Mouse (Mus musculus) erythroid progenitor cell, adult 5-6 weeks (primary cell): ENCODE measurements around the gene Rpl5. TPM values are rescaled to one million over a fixed set of nuclear protein-coding genes. Genes with fewer than 3 reads are reported as not detected.
A peak's percentile ranks its signal among the peaks of the same experiment; 100 is the strongest.

Source experiments
- ATAC-seq: replicated peaks from 2 replicates; pipeline ENCODE4 v1.8.0; 2016; ENCODE audit warnings: moderate number of reproducible peaks, mild to moderate bottlenecking, moderate TSS enrichment, inconsistent platforms; ENCODE audit not compliant: poor library complexity, low FRiP score, severe bottlenecking
- total RNA-seq, 2 experiments: library from RNA; stranded (forward) in 1 of 2; stranded (reverse) in 1 of 2; fragments of 150-400 nt in 1 of 2; fragments of 186-747, 209-891 nt in 1 of 2; gene quantifications; 2 replicates each; pipeline versions ENCODE4 v1.2.3 to v1.2.4; 2015 to 2017; ENCODE audit warnings: low replicate concordance in 2 of 2

The Rpl5 gene
- 117 and 187 TPM in 2 replicates for total RNA-seq (2015; ENCODE audit: low replicate concordance)
- 70.6 and 101 TPM in 2 replicates for total RNA-seq (2017; ENCODE audit: low replicate concordance)

DNA sequence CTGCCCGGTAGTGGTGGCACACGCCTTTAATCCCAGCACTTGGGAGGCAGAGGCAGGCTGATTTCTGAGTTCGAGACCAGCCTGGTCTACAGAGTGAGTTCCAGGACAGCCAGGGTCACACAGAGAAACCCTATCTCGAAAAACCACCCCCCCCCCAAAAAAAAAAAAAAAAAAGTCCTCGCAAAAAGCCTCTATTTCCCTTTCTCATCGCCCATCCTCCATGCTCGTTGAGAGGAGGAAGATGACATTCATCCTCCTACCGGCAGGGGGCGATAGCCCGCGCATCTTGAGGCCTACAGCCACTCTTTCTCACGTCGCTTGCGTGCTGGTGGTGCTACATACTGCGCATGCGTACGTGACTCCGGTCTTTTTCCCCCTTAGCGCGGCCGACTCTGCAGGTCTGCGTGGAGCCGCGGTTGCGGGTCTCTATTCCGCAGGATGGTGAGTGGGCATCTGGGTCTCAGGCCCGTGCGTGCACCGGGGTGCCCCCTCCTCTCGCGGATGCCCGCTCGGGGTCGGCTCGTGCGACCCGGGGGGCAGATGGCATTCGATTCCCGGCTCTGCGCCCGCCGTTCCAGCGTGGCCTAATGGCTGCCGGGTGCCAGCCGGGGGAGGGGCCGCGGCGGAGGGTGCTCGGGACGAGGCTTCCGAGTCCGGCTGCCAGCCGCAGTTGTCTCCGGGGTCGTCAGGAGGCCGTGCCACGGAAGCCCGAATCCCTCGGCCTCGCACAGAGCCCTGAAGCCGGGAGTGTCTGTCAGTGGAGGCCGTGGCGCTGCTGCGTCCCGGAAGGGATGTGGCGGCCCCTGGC is at the start of gene Rpl5:
Gene Rpl5 (plus strand): TSS at position 297 of the 808 bp plus-strand sequence.
- peak; percentile 97 for ATAC-seq

DNA sequence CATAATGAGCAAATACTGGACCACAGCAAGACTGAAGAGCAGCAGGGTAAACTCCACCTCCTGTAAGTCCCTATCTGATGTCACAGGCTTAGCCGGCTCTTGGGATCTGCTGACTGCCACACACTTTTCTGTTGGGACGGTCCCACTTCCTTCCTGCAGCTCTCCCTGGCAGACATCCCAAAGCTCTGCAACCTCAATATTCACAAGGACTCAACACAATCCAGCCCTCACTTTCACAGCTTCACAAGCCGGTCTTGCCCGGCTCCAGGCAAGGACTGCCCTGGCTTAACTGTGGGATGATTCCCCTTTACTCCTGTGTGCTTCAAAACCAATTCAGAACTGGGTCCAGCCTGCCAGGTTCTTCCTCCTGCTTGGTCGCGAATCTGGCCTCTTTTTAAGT is 46.5 kb upstream of the Rpl5 start:
- 0 out of 2 replicates have a peak, but pooled peaks have one; percentile 31 for ATAC-seq

DNA sequence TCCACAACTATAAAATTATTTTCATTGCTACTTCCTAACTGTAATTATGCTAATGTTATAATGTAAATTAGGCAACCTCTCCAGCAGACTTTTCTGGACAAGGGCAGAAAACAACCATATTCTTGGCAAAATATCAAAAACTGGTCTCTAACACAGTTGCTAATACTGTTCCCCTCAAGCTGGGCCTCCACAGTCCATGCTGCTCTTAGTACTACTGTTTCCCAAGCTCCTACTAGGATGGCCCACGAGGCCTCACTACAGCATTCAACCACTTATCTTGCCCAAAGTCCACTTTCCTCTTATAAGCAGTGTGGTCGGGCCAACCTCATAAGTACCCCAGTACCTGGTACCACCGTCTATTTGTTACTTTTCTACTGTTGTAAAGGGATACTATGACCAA is 45.7 kb upstream of the Rpl5 start:
- no peak for ATAC-seq

DNA sequence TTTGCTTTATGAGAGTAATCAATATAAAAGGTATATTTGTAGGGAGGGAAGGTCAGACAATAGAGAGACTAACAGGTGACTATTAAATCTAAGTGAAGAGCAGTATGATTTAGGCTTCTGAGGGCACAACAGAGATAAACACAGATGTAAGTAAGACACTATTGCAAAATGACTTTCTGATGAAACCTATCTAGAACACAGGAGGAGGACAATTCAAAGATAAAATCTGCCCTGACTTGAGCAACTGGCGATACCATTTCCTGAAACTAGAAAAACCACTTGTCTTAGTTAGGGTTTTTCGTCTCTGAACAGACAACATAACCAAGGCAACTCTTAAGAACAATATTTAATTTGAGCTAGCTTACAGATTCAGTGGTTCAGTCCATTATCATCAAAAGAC is 44.8 kb upstream of the Rpl5 start:
- no peak for ATAC-seq

DNA sequence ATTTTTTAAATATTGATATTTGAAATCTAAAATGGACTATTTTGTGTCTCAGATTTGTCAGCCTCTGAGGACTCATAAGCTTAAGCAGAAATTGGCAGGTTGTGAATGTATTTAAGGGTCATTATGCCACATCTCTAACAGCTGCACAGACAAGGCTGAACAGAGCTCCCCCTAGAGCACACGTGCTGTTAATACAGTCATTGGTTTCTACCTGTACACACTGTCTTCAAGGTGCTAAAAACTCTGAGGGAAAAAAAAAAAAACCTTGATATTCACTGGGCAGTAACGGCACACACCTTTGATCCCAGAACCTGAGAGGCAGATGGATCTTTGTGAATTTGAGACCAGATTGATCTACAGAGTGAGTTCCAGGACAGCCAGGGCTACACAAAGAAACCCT is 41.3 kb upstream of the Rpl5 start:
- peak; percentile 70 for ATAC-seq

DNA sequence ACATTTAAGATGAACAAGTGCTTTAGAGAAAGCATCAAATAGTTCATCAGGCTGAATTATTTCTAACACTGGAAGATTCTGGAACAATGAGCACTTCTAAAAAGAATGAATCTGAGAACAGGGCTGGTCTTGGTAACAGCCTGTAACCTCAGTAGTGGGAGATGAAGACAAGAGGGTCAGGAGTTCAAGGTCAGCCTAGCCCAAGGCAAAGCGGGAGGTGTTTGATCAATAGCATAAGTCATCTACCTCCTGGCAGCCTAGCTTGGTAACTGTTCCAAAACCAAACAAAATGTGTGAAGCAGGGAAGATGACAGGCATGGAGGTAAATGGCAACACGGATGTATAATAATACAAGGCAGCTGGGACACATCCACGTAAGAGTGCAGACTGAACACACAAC is 36.3 kb upstream of the Rpl5 start:
- ATAC-seq = no peak

DNA sequence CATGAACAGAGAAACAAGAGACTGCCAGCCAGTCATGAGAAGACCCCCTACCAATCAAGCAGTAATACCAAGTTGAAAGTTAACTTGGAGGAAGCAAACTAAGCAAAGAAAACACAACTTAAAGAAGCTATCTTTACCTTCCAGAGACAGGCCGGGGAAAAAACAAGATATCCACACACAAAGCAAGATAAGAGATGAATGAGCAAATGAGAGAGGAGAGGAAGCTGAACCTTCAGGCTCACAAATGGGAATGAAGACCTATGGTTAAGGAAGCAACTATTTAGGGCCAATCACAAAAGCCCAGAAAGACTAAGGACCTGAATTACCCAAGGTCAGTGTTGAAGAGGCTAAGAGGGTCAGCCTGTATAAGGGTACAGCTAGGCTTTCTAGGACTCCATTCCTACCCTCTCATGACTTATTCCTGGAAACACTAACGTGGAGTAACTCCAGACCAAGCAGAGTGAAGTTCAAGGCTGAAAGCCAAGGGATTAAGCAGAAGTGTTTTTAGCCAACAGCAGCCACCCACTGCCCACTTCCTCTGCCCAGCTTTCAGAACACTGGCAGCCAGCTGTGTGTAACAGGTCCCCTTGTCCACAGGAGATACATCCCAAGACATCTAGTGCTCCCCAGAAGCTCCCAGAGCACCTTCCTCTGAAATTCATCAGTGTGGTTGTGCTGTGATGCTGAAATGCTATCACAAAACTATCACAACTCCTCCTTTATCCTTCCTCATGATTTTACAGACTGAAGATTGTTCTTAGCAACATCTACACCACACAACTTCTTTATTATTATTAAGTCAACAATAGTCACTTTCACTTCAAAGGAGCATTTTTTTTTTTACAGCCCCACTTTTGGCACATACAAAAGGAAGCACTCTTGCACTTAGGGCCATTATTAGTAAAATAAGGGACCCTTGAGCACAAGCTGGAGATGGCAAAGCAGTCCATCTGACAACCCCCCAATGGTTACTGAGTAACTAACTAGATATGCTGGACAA is 33.9 kb upstream of the Rpl5 start:
- peak; percentile 62 for ATAC-seq

DNA sequence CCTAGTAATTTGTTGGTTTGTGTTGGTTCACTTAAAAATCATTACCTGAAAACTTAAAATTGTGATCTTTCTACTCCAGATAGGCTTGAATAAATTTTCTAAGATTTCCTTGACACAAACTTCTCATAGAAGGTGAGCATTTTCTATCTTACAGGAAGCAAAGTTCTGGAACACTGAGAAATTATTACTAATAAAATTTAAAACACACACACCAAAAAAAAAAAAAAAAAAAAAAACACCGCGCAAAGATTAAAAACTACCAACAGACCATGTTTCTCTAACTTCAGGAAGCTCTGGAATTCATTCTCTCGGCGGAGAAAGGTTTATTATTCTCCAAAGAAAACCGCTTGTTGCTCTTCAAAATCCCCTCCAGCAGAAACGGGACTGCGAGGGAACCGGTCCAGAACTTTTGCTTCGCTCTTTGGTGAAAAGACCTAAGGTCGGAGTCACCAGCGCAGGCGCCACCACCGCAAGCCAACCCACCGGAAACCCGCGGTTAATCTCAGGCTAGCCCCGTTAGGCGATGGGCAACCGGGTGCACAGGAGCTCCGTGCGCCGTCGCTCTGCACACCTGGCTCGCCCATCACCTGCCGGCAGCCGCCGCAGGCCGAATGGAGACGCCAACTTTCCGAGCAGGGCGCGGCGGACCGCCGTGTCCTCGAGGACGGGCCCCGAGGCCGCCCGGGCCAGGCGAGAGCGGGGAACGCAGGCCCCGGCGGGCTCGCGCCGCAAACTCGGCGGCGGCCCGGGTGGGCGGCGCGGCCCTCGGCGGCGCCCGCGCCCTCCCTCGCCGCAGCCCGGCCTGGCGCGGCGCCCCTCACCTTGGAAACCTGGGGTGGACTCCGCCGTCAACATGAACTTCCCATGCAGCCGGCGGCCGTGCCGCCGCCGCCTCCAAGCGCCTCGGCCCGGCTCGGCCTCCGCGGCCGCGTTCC is 32.1 kb upstream of the Rpl5 start:
- ATAC-seq = peak; percentile 53

DNA sequence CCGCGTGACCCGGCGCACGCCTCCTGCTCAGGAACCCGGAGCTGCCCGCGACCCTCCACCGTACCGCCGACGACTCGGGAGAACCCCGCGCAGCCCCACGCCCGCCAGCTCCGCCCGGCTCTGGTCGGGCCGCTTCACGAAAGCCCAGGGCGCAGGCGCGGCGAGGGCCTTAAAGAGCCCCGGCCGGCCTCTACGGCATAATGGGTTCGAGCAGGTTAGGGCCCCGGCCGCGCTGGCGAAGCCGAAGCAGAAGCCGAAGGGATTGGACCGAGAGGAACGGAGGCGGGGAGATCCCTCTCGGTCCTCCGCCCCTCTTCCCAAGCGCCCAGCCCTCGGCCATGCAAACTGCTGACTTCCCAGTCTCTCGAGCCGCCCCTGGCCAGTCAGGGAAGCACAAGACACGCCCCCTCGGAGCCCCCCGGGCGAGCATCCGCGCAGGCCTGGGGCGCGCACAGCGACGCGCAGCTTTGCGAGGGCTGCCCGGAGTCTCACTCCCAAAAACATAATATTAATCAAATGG is 31.3 kb upstream of the Rpl5 start:
- ATAC-seq = peak; percentile 72

DNA sequence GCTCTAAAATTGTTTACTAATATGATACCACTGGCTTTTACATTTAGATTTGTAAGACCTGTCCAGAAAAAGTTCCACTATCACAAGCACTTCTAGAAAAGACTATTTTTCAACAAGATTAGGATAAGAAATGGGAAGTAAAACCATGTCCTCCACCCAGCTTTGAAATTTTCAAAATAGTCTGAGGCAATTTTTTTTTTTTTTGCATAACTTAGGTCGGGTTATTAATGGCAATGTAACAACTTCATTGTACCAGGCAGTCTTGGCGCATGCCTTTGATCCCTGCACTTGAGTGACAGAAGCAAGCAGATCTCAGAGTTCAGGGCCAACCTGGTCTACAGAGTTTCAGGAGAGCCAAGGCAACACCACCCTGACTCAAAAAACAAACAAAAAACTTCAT is 30.6 kb upstream of the Rpl5 start:
- ATAC-seq = no peak

DNA sequence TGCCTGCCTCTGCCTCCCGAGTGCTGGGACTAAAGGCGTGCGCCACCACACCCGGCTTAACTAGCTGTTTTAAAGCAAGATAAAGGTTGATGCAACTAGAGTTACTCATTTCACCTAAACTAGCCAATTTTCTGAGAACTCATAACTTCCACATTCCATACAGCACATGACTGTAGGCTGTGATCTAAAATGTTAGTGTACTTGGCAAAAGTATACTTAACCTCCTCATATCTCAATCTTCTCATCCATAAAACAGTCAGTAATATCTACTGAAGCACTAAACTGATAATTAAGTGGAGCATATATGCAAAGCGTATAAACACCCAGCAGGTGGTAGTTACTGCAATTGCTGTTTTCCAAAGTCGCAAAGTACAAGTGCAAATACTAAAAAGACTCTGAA is 27.0 kb upstream of the Rpl5 start:
- no peak for ATAC-seq

DNA sequence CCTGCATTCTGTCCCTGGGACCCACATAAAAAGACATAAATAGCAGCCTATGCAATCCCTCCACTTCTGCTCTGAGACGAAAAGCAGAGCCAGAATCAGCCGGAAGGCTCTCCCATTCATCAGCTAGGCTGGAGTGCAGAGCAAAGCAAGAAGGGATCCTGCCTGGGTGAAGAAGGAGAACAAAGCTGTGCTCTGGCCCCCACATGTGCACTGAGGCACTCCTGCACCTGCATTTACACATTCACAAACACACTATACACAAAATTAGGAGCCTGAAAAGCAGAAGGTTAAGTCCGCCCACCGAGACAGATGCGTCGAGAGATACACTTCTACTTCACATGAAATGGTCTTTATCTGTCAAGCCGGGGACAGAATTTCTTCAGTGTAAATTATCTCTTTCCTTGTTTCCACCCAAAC is 26.4 kb upstream of the Rpl5 start:
- ATAC-seq = peak; percentile 75

DNA sequence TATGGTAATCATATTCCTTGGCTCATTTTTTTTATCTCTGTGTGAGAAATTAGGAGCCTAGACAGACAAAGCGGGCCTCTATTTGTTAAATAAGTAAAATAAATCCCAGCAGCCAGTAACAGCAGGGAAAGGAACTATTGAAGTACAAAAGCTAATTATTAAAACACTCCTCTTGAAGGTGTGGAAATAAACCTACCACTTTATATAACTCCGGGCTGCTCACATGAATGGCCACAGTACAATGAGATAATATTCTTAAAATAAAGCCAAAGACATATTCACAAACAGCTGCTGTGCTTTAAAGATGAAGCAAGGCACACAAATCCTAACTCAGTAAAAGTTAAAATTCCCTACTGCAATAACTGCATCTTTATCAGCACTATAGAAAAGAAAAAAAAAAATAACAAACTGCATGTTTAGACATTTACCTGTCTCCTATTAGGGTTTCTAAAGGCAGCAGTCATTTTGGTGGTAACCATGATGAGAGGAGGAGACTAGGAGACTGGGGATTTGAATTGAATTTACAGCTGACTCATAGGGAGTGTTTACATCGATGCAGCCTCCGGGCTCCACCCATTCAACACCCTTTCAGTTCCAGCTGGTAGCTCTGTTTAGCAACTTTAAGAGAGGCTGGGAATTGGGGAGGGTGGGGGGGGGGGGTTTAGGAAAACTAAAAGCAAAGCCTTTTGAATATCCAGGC is 25.6 kb upstream of the Rpl5 start, which contains the start of gene Evi5:
Gene Evi5 (minus strand): TSS at position 547 of the 700 bp plus-strand sequence.
- peak; percentile 88 for ATAC-seq

DNA sequence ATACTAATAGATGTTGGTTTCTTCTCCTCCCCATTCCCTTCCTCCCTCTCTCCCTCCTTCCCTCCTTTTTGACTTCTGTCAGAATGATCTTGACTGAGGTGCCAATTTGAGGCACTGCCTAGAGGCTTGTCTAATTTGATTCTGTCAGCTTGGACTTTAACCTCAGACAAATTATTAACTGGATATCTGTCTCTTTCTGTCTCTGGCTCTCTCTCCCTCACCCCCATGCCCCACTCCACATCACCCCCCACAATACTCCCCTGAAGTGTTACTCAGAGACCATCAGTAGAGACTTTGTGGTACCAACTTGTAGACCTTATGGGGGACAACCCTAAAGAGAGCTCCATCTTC is 25.1 kb upstream of the Rpl5 start:
- ATAC-seq = no peak

DNA sequence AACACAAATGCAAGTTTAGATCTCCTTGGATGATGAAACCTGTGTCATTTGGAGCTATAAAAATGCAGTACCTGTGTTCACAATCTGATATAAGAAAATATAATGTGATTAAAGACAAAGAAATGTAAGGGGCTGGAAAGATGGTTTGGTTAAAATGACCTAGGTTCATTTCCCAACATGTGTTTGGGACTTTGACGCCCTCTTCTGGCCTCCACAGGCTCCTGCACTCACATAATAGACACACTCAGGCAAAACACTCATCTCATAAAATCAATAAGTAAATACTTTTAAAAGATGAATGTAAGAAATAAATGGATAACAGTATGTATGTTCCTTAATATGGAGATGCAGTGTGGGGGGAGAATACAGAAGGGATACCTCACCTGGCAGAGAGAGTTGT is 23.2 kb upstream of the Rpl5 start:
- no peak for ATAC-seq

DNA sequence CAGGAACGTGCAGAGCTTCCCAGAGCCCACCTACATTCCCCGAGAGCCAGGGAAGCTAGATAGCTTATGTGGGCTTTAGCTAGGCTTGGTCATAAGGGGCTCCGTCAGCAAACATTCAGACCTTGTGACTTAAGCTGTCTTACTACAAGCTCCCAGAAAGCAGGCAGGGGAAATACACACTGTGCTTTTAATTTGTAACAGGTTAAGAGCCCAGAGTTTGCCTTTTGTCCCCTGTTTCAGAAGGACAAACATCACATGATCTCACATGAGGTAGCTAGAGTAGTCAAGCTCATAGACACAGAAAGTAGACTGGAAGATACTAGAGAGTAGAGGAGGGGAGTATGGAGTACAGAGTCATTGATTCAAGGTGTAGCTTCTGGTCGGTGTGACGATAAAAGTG is 19.6 kb upstream of the Rpl5 start:
- no peak for ATAC-seq

DNA sequence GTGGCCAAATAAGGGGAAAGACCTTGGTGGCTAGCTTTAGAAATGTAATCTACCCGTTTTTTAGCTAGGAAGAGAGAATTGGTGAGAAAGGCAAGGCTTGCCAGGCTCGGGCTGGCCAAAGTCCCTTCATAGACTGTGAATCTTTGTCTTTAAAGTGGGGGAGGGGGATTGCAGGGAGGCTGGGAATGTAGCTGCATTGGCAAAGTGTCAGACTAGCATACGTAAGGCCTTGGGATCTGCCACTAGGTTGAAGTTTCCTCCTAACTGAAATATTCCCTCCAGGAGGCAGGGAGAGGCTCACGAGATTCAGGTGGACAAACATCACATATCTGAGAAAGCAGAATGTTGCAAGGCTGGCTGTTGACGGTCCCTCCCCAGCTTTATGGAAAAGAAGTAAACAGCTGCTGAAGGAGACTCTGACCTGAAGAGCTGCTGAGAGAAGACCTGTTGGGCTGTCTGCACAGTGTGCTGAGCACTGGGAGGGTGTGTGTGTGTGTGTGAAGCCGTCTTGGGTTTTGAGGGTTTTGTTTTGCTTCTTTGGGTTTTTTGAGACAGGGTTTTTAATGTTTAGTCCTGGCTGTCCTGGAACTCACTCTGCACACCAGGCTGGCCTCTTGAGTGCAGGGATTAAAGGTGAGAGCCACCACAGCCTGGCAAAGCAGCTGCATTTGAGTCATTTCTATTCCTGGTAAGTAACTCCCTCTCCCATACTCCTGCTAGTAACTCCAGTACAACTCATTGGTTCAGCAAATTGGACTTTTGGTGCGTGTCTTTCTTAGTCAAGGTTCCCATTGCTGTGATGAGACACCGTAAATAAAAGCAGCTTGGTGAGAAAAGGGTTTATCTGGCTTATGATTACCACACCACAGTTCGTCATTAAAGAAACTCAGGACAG is 10.1 kb upstream of the Rpl5 start:
- ATAC-seq = no peak

DNA sequence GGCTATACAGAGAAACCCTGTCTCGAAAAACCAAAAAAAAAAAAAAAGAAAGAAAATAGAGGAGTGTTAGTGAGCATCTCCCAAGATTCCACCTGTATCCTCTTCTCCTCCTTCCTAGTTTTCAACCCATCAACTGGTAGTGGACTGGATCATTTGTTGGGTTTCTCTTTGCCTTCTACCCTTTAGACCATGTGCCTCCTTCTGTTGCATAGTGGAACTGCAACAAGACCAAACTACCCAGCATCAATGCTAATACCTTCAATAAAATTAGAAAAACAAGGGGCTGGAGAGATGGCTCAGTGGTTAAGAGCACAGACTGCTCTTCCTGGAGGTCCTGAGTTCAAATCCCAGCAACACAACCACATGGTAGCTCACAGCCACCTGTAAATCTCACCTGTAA is 8.8 kb upstream of the Rpl5 start:
- ATAC-seq = peak; percentile 68
